Mouse (Mus musculus) erythroid progenitor cell, adult 5-6 weeks (primary cell): ENCODE measurements around the gene Mark4. TPM values are rescaled to one million over a fixed set of nuclear protein-coding genes. Genes with fewer than 3 reads are reported as not detected.

Source experiments
- ATAC-seq: replicated peaks from 2 replicates; pipeline ENCODE4 v1.8.0; 2016; ENCODE audit warnings: moderate number of reproducible peaks, mild to moderate bottlenecking, moderate TSS enrichment, inconsistent platforms; ENCODE audit not compliant: poor library complexity, low FRiP score, severe bottlenecking
- total RNA-seq, 2 experiments: library from RNA; stranded (forward) in 1 of 2; stranded (reverse) in 1 of 2; fragments of 150-400 nt in 1 of 2; fragments of 186-747, 209-891 nt in 1 of 2; gene quantifications; 2 replicates each; pipeline versions ENCODE4 v1.2.3 to v1.2.4; 2015 to 2017; ENCODE audit warnings: low replicate concordance in 2 of 2

Mark4 gene
- total RNA-seq, 2 experiments from 2014 or later = 1.1 to 8.8 TPM

DNA sequence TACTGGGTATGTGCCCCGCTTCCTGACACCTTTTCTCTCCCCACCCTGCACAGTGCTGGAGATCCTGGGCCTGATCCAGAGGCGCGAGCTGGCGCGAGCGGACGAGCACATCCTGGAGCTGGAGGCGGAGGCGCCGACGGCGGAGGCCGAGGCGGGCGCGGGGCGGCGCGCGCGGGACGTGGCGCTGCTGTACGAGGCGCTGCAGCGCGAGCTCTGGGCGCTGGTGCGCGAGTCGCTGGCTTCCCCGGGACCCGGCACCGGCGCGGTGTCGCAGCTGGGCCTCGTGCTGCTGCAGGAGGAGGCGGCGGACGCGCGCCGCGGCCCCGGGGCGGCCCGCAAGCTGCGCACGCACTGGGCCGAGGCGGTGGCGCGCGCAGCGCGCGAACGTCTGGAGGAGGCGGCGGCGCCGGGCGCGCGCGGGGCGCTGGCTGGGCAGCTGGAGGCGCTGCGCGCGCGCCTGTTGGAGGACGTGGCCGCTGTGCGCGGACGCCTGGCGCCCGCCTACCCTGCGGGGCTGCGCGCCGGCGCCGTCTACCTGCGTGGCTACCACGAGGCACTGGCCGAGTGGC lies 15.3 kb upstream of the Mark4 start:
- no peak for ATAC-seq

GRCm38 (mm10) chr7:19472403-19472802 lies 13.8 kb upstream of the Mark4 start:
- ATAC-seq = no peak

- ATAC-seq = no peak
These were observed 11.7 kb upstream of the Mark4 start for GRCm38 (mm10) chr7:19470308-19470707.

- ATAC-seq = no peak
These were observed 10.8 kb upstream of the Mark4 start for GRCm38 (mm10) chr7:19469404-19469803.

DNA sequence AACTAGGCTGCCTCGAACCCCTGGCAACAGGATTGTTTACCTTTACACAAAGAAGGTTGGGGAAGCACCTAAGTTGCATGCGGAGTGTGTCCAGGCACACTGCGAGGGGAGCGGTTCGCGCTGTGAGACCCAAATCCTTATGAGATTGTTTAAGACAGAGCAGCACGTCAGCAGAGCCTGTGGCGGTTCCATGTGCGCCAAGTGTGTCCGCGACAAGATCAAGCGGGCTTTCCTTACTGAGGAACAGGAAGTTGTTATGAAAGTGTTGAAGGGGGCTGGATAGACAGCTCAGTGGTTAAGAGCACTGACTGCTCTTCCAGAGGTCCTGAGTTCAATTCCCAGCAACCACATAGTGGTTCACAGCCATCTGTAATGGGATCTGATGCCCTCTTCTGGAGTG lies 9.7 kb upstream of the Mark4 start:
- no peak for ATAC-seq

GRCm38 (mm10) chr7:19467638-19468037 lies 9.0 kb upstream of the Mark4 start:
- ATAC-seq = 0 out of 2 replicates have a peak, but pooled peaks have one; percentile 45

DNA sequence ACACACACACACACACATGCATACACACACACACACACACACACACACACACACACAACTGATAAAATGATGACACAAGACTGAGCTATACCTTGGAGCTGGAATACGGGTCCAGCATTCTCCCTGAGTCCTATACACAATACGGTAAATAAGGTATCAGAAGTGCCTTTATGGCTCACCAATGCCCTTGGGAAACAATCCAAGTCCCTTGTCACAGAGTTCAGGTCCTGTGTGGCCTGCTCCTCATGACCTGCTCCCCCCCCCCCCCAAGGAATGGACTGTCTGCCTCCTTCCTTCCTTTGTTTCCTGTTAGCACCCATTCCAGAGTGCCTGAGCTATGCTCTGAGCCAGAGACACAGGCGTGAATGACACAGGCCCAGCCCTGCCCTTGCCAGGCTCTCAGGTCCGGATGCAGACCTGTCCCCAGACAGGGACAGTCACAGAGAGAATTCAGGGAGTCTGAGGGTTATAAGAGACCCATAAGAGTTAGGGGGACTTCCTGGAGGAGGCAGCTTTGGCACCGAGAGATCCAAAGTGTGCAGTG lies 8.1 kb upstream of the Mark4 start:
- ATAC-seq = no peak

DNA sequence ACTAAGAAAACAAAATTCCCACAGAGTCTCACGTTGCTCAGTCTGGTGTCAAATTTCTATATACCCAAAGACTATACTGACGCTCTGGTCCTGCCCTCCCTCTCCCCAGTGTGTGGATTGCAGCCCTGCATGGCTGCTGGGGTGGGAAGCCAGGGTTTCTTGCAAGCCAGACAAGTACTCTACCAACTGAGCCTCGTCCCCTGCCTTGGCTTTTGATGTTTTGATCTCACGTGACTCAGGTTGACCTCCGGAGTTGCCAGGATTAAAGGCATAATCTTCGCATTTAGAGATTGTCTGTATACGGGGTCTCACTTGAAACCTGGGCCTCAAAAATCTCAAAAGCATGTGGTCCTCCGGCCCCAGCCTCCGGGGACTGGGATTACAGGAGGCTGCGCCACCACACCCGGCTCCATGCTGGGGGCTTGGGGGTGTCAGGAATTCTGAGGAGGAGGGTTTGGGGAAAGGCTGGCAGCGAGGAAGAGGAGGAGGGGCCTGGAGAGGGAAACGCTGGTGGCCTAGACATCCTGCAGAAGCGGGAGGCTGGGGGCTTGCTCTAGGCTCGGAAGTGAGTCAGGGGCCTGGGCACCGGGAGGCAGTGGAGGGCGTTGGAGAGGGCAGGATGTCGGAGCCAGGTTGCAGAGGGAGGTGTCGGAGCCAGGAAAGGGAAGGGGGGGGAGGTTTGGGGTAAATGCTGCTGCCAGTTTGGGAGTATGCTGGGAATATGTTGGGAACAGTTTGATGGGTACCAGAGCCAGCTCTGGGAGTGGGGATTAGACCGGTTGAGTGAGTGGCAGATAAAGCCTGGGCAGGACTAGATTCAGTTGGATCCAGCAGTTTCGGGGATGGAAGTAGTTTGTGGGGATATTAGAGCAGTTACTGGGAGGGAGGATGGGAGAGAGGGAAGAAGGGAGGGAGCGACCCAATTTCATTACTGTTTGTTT lies 6.0 kb upstream of the Mark4 start:
- ATAC-seq = no peak

DNA sequence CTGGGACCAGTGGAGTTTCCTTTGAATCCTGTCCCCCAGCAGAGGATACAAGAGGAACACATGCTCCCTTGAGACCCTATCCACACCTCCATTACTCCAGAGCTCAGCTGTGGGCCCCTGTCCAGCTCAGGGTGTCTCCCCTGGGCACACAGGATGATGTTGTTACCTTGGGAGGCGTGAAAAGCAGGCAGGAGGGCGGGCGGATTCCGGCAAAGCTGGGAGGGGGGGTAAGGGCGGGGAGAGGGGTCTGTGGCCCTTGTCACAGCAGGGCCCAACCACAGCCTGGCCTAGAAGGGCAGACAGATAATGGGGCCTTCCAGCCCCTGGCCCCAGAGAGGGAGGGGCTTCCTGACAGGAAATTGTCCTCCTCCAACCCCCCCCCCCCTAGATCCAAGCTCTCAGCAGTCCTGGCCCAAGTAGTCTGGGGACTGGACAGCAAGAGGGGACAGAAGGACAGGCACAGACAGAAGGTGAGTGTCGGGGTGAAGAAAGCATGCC lies 4.3 kb upstream of the Mark4 start, which contains the start of gene Exoc3l2:
TSS of gene Exoc3l2 (plus strand) at position 448 of the 498 bp plus-strand sequence.
- no peak for ATAC-seq

DNA sequence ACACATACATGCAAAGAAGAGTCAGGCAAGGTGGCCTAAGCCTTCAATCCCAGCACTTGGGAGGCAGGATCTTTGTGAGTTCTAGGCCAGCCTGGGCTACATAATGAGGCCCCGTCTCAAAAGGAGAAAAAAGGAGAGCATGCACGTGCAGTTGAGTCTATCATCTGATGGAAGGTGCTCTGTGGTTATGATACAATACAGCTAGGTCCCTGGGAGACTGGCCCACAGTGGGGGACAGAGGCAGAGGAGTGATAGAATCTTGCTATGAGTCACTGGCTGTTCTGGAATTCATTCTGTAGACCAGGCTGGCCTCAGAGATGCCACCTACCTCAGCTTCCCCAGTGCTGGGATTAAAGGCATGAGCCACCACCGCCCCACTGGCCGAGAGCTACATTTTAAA lies 3.8 kb upstream of the Mark4 start:
- no peak for ATAC-seq

DNA sequence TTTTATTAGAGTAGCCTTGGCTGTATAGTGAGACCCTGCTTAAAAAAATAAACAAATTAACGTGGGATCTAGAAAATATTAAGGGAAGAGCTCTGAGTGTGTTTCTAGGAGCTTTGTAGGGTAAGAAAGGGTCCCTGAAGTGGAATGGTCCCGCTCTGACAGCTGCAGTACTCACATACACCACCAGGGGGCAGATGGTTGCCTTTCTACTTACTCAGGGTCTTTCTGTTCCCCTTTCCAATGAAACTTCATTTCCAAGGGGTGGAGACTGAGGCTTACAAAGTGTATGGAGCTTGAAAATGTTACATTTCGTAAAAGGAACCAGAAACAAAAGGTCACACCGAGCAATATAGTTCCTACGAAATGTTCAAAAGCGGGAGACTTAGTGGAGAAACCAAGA lies 2.9 kb upstream of the Mark4 start:
- ATAC-seq = no peak

GRCm38 (mm10) chr7:19460500-19460899 lies 1.9 kb upstream of the Mark4 start:
- no peak for ATAC-seq

- ATAC-seq = no peak
These were observed 686 bp upstream of the Mark4 start for GRCm38 (mm10) chr7:19459144-19459870.

DNA sequence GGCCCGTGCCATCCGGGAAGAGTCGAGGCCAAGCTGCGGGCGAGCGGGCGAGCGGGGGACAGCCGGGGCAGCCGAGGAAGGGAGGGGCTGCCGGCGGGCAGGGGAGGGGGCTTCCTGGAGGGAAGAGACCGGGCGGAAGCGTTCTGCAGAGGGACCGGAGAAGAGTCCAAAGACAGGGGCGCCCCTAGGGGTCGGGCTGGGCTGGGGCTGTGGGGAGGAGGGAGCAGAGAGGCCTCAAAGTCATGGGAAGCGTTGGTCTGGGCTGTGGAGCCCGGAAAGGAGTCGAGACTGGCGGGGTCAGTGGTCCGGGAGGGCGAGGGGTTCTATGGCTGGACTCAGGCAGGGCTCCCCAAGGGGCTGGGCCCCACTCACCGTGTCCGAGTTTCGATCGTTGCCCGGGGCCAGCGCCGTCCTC lies 542 bp downstream of the Mark4 start:
- no peak for ATAC-seq

- 0 out of 2 replicates have a peak, but pooled peaks have one; percentile 12 for ATAC-seq
These were observed 1.1 kb downstream of the Mark4 start for GRCm38 (mm10) chr7:19457414-19458071.

DNA sequence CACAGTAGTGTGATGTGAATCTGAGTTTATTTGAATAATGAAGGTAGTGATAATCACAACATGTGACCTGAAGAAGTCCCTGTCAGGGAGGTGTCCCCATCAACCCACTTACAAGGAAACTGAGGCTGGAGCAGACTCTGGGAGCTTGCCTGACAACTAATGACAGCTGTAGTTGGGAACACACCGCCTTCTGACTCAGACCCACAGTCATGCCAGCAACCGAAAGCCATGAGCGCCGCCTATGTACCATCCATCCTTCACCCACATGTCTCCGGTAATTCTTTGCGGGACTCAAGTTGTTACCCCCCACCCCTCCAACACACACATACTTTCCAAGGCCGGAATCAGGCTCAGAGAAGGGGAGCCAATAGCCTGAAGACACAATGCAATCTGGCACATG lies 2.0 kb downstream of the Mark4 start:
- no peak for ATAC-seq

- 0 out of 2 replicates have a peak, but pooled peaks have one; percentile 23 for ATAC-seq
These were observed 2.7 kb downstream of the Mark4 start for GRCm38 (mm10) chr7:19455819-19456495.

DNA sequence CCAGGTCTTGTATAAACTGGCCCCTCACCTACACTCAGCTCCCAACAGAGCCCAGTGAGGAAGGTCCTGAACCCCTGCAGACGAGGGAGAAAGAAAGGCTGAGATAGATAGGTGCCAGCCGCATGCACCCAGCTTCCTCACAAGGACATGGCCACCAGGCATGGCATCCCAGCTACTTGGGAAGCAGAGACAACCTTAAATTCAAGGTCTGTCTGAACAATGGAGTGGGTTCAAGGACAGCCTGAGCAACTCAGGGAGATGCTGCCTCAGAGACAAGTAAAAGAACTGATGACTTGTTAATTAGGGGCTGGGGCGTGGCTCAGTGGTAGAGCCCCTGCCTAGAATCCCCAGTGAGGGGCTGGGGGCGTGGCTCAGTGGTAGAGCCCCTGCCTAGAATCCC lies 3.4 kb downstream of the Mark4 start:
- ATAC-seq = no peak

DNA sequence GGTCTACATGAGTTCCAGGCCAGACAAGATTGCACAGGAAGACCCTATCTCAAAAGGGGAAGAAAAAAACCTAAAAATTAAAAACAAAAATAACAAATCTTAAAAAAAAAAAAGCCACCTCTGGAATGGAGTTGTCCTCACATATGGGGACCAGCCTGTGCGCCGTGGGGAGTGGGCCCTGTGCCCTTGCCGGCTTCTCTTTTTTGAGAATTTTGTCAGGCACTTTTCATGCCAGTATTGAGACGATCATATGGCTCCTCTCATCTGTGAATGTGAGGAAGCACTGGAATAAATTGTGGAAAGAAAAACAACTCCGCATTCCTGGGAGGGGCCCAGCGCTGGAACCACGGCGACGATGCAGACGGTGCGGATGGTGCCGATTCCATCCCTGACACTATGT lies 9.5 kb downstream of the Mark4 start:
- no peak for ATAC-seq
